Comparison of ENCODE assay signal across 8 mouse cellular contexts in the genomic region with DNA sequence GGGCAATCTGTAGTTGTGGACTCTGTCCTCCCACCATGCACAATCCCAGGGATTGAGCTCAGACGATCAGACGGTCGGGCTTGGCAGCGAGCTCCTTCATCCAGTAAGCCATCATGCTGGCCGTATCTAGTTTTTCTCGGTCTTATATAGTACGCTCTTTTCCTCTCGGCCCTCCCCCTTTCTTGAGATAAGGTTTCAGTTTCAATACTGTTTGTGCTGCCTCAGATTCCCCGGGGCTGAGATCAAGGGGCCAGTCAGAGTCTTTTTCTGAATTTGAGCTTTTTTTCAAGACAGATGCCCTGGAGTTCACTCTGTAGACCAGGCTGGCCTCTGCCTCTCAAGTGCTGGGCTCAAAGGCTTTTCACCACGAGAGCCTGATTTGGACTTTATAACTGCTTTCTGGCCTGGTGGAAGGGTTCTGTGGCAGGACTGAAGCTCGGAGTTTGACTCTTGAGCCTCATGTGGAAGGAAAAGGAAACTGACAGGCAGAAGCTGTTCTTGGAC. TPM values are rescaled to one million over a fixed set of nuclear protein-coding genes. Genes with fewer than 3 reads are reported as not detected.
DNase-seq lines count a peak whose midpoint lies in the region; ATAC-seq and TF ChIP-seq lines count a peak whose summit lies in the region.

No protein-coding gene starts in this region.

- ATAC-seq in hindbrain, embryonic 12.5 days (ENCODE audit: low FRiP score), result no peak
- no peak for ATAC-seq in hindbrain, embryonic 14.5 days (ENCODE audit: low FRiP score)
- ATAC-seq in erythroblast, adult 5-6 weeks (replicated peaks; ENCODE audit: low FRiP score, poor library complexity, severe bottlenecking), result peak; percentile 83
- peak; percentile 26 for ATAC-seq in intestine, postnatal 0 days
- peak; percentile 65 for ATAC-seq in lung, embryonic 16.5 days (ENCODE audit: low read depth)
- no peak for ATAC-seq in hindbrain, embryonic 13.5 days (ENCODE audit: low FRiP score)
- ATAC-seq in hindbrain, embryonic 11.5 days (ENCODE audit: low FRiP score), result no peak

- 0 out of 2 replicates have a peak, but pooled peaks cover 5% of the 10 kb centered on the region for H3K36me3 ChIP-seq in hindbrain, embryonic 12.5 days
- H3K36me3 ChIP-seq in hindbrain, embryonic 14.5 days (replicated peaks; ENCODE audit: control insufficient read depth, insufficient read depth), result peaks cover 7% of the 10 kb centered on the region
- no peaks in the 10 kb centered on the region for H3K36me3 ChIP-seq in intestine, postnatal 0 days (ENCODE audit: control insufficient read depth, insufficient read depth)
- H3K36me3 ChIP-seq in lung, embryonic 16.5 days (ENCODE audit: control insufficient read depth, insufficient read depth, low read length), result no peaks in the 10 kb centered on the region
- H3K36me3 ChIP-seq in hindbrain, embryonic 13.5 days, result peaks cover 9% of the 10 kb centered on the region; the same call in 1 of the 2 replicates
- no peaks in the 10 kb centered on the region for H3K36me3 ChIP-seq in hindbrain, embryonic 11.5 days (ENCODE audit: control insufficient read depth, insufficient read depth, low read length)

- WGBS in hindbrain, embryonic 12.5 days, result 63% methylated on average over 11 of the region's 11 CpGs
- 78% methylated on average over 11 of the region's 11 CpGs for WGBS in hindbrain, embryonic 14.5 days
- 8% methylated on average over 11 of the region's 11 CpGs for WGBS in intestine, postnatal 0 days
- 18% methylated on average over 11 of the region's 11 CpGs for WGBS in lung, embryonic 16.5 days
- 78% methylated on average over 11 of the region's 11 CpGs for WGBS in hindbrain, embryonic 13.5 days
- 65% methylated on average over 11 of the region's 11 CpGs for WGBS in hindbrain, embryonic 11.5 days

- TF ChIP-seq CTCF in intestine, postnatal 0 days (IDR thresholded peaks at IDR 0.05; ENCODE audit: low read depth), result no peak

- H3K9me3 ChIP-seq in hindbrain, embryonic 12.5 days (replicated peaks), result no peaks in the 10 kb centered on the region
- no peaks in the 10 kb centered on the region for H3K9me3 ChIP-seq in hindbrain, embryonic 14.5 days (ENCODE audit: control insufficient read depth, low read length)
- H3K9me3 ChIP-seq in intestine, postnatal 0 days (ENCODE audit: control insufficient read depth), result no peaks in the 10 kb centered on the region
- no peaks in the 10 kb centered on the region for H3K9me3 ChIP-seq in lung, embryonic 16.5 days (ENCODE audit: control insufficient read depth, low read length)
- H3K9me3 ChIP-seq in hindbrain, embryonic 13.5 days, result no peaks in the 10 kb centered on the region
- no peaks in the 10 kb centered on the region for H3K9me3 ChIP-seq in hindbrain, embryonic 11.5 days (ENCODE audit: control insufficient read depth, low read length)

- no peak overlapping the region for H3K4me2 ChIP-seq in hindbrain, embryonic 12.5 days (replicated peaks)
- H3K4me2 ChIP-seq in hindbrain, embryonic 14.5 days (replicated peaks), result no peak overlapping the region
- H3K4me2 ChIP-seq in intestine, postnatal 0 days (replicated peaks; ENCODE audit: low read depth), result peak overlapping the region; percentile 40
- peak overlapping the region; percentile 49 for H3K4me2 ChIP-seq in lung, embryonic 16.5 days (ENCODE audit: low read depth, low read length)
- H3K4me2 ChIP-seq in hindbrain, embryonic 13.5 days, result no peak overlapping the region
- H3K4me2 ChIP-seq in hindbrain, embryonic 11.5 days (replicated peaks; ENCODE audit: low read depth, low read length), result no peak overlapping the region

- H3K4me1 ChIP-seq in hindbrain, embryonic 12.5 days, result peaks cover 5% of the 10 kb centered on the region; the same call in 1 of the 2 replicates
- 0 out of 2 replicates have a peak, but pooled peaks cover 3% of the 10 kb centered on the region for H3K4me1 ChIP-seq in hindbrain, embryonic 14.5 days (replicated peaks; ENCODE audit: control insufficient read depth, insufficient read depth, low read length)
- peaks cover 7% of the 10 kb centered on the region; the same call in 1 of the 2 replicates for H3K4me1 ChIP-seq in intestine, postnatal 0 days (replicated peaks; ENCODE audit: control insufficient read depth, insufficient read depth, low read length)
- H3K4me1 ChIP-seq in lung, embryonic 16.5 days (replicated peaks; ENCODE audit: control insufficient read depth, insufficient read depth, low read length), result peaks cover 55% of the 10 kb centered on the region
- peaks cover 10% of the 10 kb centered on the region for H3K4me1 ChIP-seq in hindbrain, embryonic 13.5 days (replicated peaks)
- H3K4me1 ChIP-seq in hindbrain, embryonic 11.5 days (replicated peaks; ENCODE audit: control insufficient read depth, insufficient read depth, low read length), result no peaks in the 10 kb centered on the region

- no peak for DNase-seq in hindbrain, embryonic 14.5 days (ENCODE audit: low spot score)
- peak; percentile 62 for DNase-seq in thymus, postnatal 14 days
- DNase-seq in hindbrain, embryonic 11.5 days (ENCODE audit: low spot score), result no peak

- H3K27ac ChIP-seq in hindbrain, embryonic 12.5 days, result 0 out of 2 replicates have a peak overlapping the region, but pooled peaks have one; percentile 5
- no peak overlapping the region for H3K27ac ChIP-seq in hindbrain, embryonic 14.5 days
- H3K27ac ChIP-seq in intestine, postnatal 0 days (ENCODE audit: low read depth, low read length), result peak overlapping the region; percentile 96
- H3K27ac ChIP-seq in lung, embryonic 16.5 days (ENCODE audit: low read length), result peak overlapping the region; percentile 84
- H3K27ac ChIP-seq in hindbrain, embryonic 13.5 days, result no peak overlapping the region
- no peak overlapping the region for H3K27ac ChIP-seq in hindbrain, embryonic 11.5 days (ENCODE audit: low read depth, low read length)

- H3K4me3 ChIP-seq in hindbrain, embryonic 12.5 days, result no peak overlapping the region
- H3K4me3 ChIP-seq in hindbrain, embryonic 14.5 days (replicated peaks; ENCODE audit: low read length), result no peak overlapping the region
- H3K4me3 ChIP-seq in intestine, postnatal 0 days (ENCODE audit: low read depth, low read length), result no peak overlapping the region
- H3K4me3 ChIP-seq in lung, embryonic 16.5 days (ENCODE audit: low read length), result peak overlapping the region; percentile 31
- no peak overlapping the region for H3K4me3 ChIP-seq in hindbrain, embryonic 13.5 days
- H3K4me3 ChIP-seq in hindbrain, embryonic 11.5 days (ENCODE audit: low read depth, low read length), result no peak overlapping the region

- no peaks in the 10 kb centered on the region for H3K27me3 ChIP-seq in hindbrain, embryonic 12.5 days
- no peaks in the 10 kb centered on the region for H3K27me3 ChIP-seq in hindbrain, embryonic 14.5 days (ENCODE audit: control insufficient read depth, insufficient read depth, low read length)
- no peaks in the 10 kb centered on the region for H3K27me3 ChIP-seq in intestine, postnatal 0 days (replicated peaks; ENCODE audit: control insufficient read depth, insufficient read depth, low read length)
- H3K27me3 ChIP-seq in lung, embryonic 16.5 days (ENCODE audit: control insufficient read depth, insufficient read depth, low read depth, low read length), result no peaks in the 10 kb centered on the region
- H3K27me3 ChIP-seq in hindbrain, embryonic 13.5 days, result no peaks in the 10 kb centered on the region
- H3K27me3 ChIP-seq in hindbrain, embryonic 11.5 days (ENCODE audit: control insufficient read depth, insufficient read depth, low read length), result no peaks in the 10 kb centered on the region

- no peak overlapping the region for H3K9ac ChIP-seq in hindbrain, embryonic 12.5 days
- no peak overlapping the region for H3K9ac ChIP-seq in hindbrain, embryonic 14.5 days
- peak overlapping the region; percentile 23; the same call in 1 of the 2 replicates for H3K9ac ChIP-seq in intestine, postnatal 0 days (ENCODE audit: low read depth, low read length)
- H3K9ac ChIP-seq in lung, embryonic 16.5 days (ENCODE audit: low read length), result peak overlapping the region; percentile 53
- H3K9ac ChIP-seq in hindbrain, embryonic 13.5 days, result no peak overlapping the region
- no peak overlapping the region for H3K9ac ChIP-seq in hindbrain, embryonic 11.5 days (ENCODE audit: low read depth, low read length)

RNA-seq across cellular contexts. Expression of a gene that starts 36.5 kb away (rescaled TPM):
- polyA plus RNA-seq in hindbrain, embryonic 12.5 days (2016; fragmentation: Nextera tagmentation; extraction: Ambion mirVana), result 9.7 and 10.2 TPM in 2 replicates
- polyA plus RNA-seq in hindbrain, embryonic 14.5 days (2014; fragmentation: Nextera tagmentation; extraction: Ambion mirVana), result 5.8 and 6.1 TPM in 2 replicates
- total RNA-seq in erythroblast, adult 5-6 weeks (2015; ENCODE audit: low replicate concordance), result 0.77 and 8.8 TPM in 2 replicates
- 2.6 and 5.4 TPM in 2 replicates for total RNA-seq in erythroblast, adult 5-6 weeks (2017; ENCODE audit: low replicate concordance)
- polyA plus RNA-seq in intestine, postnatal 0 days (2015; fragmentation: Nextera tagmentation; extraction: Ambion mirVana), result 4.7 and 5.9 TPM in 2 replicates
- 13.3 and 14.0 TPM in 2 replicates for polyA plus RNA-seq in lung, embryonic 16.5 days (2015; fragmentation: Nextera tagmentation; extraction: Ambion mirVana)
- 7.6 and 7.8 TPM in 2 replicates for polyA plus RNA-seq in hindbrain, embryonic 13.5 days (2015; fragmentation: Nextera tagmentation; extraction: Ambion mirVana)
- 13.5 and 17.2 TPM in 2 replicates for polyA plus RNA-seq in hindbrain, embryonic 11.5 days (2014; fragmentation: Nextera tagmentation; extraction: Ambion mirVana)

RNA-seq across cellular contexts. Expression of a gene that starts 36.7 kb away (rescaled TPM):
- polyA plus RNA-seq in hindbrain, embryonic 12.5 days (2016; fragmentation: Nextera tagmentation; extraction: Ambion mirVana), result 67.3 and 76.2 TPM in 2 replicates
- 45.1 and 51.9 TPM in 2 replicates for polyA plus RNA-seq in hindbrain, embryonic 14.5 days (2014; fragmentation: Nextera tagmentation; extraction: Ambion mirVana)
- 7.5 and 12.7 TPM in 2 replicates for total RNA-seq in erythroblast, adult 5-6 weeks (2015; ENCODE audit: low replicate concordance)
- total RNA-seq in erythroblast, adult 5-6 weeks (2017; ENCODE audit: low replicate concordance), result 20.2 and 24.7 TPM in 2 replicates
- polyA plus RNA-seq in intestine, postnatal 0 days (2015; fragmentation: Nextera tagmentation; extraction: Ambion mirVana), result 37.9 and 39.9 TPM in 2 replicates
- polyA plus RNA-seq in lung, embryonic 16.5 days (2015; fragmentation: Nextera tagmentation; extraction: Ambion mirVana), result 56.4 and 62.1 TPM in 2 replicates
- 62.4 and 66.2 TPM in 2 replicates for polyA plus RNA-seq in hindbrain, embryonic 13.5 days (2015; fragmentation: Nextera tagmentation; extraction: Ambion mirVana)
- polyA plus RNA-seq in hindbrain, embryonic 11.5 days (2014; fragmentation: Nextera tagmentation; extraction: Ambion mirVana), result 56.4 and 57.8 TPM in 2 replicates

Comparison
In these comparisons a context has a peak if more than half of its experiments do, and no peak if none do; other contexts are left out.
1. H3K27ac ChIP-seq: peak in hindbrain, embryonic 12.5 days (single experiment), intestine, postnatal 0 days (single experiment) and lung, embryonic 16.5 days (single experiment); none in hindbrain, embryonic 14.5 days (single experiment), hindbrain, embryonic 13.5 days (single experiment) and hindbrain, embryonic 11.5 days (single experiment).
2. ATAC-seq: peak in erythroblast, adult 5-6 weeks (single experiment), intestine, postnatal 0 days (single experiment) and lung, embryonic 16.5 days (single experiment); none in hindbrain, embryonic 12.5 days (single experiment), hindbrain, embryonic 14.5 days (single experiment), hindbrain, embryonic 13.5 days (single experiment) and hindbrain, embryonic 11.5 days (single experiment).
3. H3K4me2 ChIP-seq: peak in intestine, postnatal 0 days (single experiment) and lung, embryonic 16.5 days (single experiment); none in hindbrain, embryonic 12.5 days (single experiment), hindbrain, embryonic 14.5 days (single experiment), hindbrain, embryonic 13.5 days (single experiment) and hindbrain, embryonic 11.5 days (single experiment).
4. H3K9ac ChIP-seq: peak in intestine, postnatal 0 days (single experiment) and lung, embryonic 16.5 days (single experiment); none in hindbrain, embryonic 12.5 days (single experiment), hindbrain, embryonic 14.5 days (single experiment), hindbrain, embryonic 13.5 days (single experiment) and hindbrain, embryonic 11.5 days (single experiment).